Mouse (Mus musculus) kidney, postnatal 0 days (tissue): ENCODE data around the gene Apc2. TPM values are rescaled to one million over a fixed set of nuclear protein-coding genes. Genes with fewer than 3 reads are reported as not detected.

Experiments used
- ATAC-seq: fragments of 200-750 bp; cut with Nextera tagmentation; replicated peaks from 2 replicates; pipeline ENCODE4 v1.8.0; 2017; ENCODE audit warnings: low read depth, moderate number of reproducible peaks, moderate TSS enrichment, moderate library complexity; ENCODE audit not compliant: low FRiP score
- DNase-seq: peaks from one replicate; pipeline ENCODE4 v3.0.0-alpha.2; 2016; ENCODE audit warnings: low spot score
- H3K27ac ChIP-seq: fragments of 300-500 bp; sonication (generic); 2 replicates; pipeline ENCODE4 v1.5.1; 2014; ENCODE audit warnings: mild to moderate bottlenecking
- H3K27me3 ChIP-seq: fragments of 300-500 bp; sonication (generic); 2 replicates; pipeline ENCODE4 v1.6.1; 2014; ENCODE audit warnings: low read length, mixed read lengths; ENCODE audit not compliant: insufficient read depth
- H3K36me3 ChIP-seq: fragments of 300-500 bp; sonication (generic); 2 replicates; pipeline ENCODE4 v1.6.1; 2014; ENCODE audit warnings: low read length, mixed read lengths; ENCODE audit not compliant: insufficient read depth
- H3K4me1 ChIP-seq: fragments of 300-500 bp; sonication (generic); replicated peaks from 2 replicates; pipeline ENCODE4 v1.6.1; 2014; ENCODE audit warnings: antibody characterized with exemption, low read length, mixed read lengths; ENCODE audit not compliant: insufficient read depth
- H3K4me2 ChIP-seq: fragments of 300-500 bp; sonication (generic); 2 replicates; pipeline ENCODE4 v1.6.1; 2014; ENCODE audit warnings: mild to moderate bottlenecking, low read length, moderate library complexity, mixed read lengths
- H3K4me3 ChIP-seq: fragments of 300-500 bp; sonication (generic); replicated peaks from 2 replicates; pipeline ENCODE4 v1.5.1; 2014; ENCODE audit warnings: low read depth, low read length
- H3K9ac ChIP-seq: fragments of 300-500 bp; sonication (generic); 2 replicates; pipeline ENCODE4 v1.6.1; 2014; ENCODE audit warnings: low read depth, low read length
- H3K9me3 ChIP-seq: fragments of 300-500 bp; sonication (generic); replicated peaks from 2 replicates; pipeline ENCODE4 v1.6.1; 2016; ENCODE audit warnings: low read length, inconsistent platforms, mixed read lengths
- CTCF ChIP-seq: IDR thresholded peaks from 2 replicates; pipeline ENCODE4 v1.5.1; 2016; ENCODE audit warnings: antibody characterized with exemption, low read depth, mild to moderate bottlenecking, moderate library complexity
- WGBS: fragments of 180-500 bp; shearing (Covaris S2); extraction: QIAGEN DNeasy Blood & Tissue Kit; methylation state at CpG from one replicate; pipeline ENCODE4 v1.1.7; 2014; 5-methylcytosine and 5-hydroxymethylcytosine counted together
- polyA plus RNA-seq: library from polyadenylated mRNA; unstranded; fragments of >200 nt; fragmentation: Nextera tagmentation; extraction: Ambion mirVana; gene quantifications from 2 replicates; pipeline ENCODE4 v1.2.1, GENCODE M21; 2015

Apc2 gene
- polyA plus RNA-seq, 1 experiment from 2014 or later = 0.86 TPM

DNA sequence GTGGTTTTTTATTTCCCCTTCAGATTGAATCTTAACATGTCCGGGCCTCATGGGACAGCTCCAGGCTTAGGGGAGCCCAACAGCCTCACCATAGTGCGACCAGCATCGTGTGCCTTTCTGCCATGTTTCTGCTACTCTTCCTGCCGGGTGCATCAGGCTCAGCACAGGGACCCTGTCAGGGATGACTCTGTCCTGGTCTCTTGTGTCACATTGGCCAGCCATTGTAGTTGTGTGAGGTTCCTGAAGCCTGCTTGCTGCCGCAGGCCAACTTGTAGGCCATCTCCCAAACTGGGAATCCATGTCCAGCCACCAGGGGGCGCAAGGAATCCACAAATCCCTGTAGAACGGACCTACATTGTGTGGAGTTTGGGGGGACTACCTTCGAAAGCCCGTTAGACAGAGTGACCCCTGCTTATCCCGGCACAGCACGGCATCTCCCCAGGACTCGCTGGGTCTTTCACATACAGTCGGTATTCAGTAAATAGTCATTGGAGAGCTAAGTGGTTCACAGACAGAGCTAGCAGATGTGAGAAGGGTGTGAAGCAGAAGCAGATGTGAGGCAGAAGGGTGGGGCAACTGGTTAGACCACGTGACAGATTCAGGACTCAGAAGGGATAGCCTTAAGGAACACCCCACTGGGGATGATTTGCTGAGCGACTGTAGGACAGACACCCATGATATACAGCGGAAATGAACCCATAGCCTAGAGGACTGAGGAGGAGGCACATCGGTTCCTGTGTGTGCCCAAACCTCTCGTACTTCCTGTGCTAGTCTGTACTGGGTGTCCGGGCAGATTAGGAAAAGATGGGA, 44.4 kb downstream of the Apc2 start:
- TF ChIP-seq CTCF = peak; percentile 86
- 21% methylated on average over 19 of the region's 19 CpGs for WGBS
- no peaks in the 10 kb centered on the region for H3K9me3 ChIP-seq
- H3K4me1 ChIP-seq = peaks cover 19% of the 10 kb centered on the region
- peaks cover 32% of the 10 kb centered on the region for H3K27me3 ChIP-seq
- no peak overlapping the region for H3K27ac ChIP-seq
- DNase-seq (peak; percentile 86), ATAC-seq (no peak)
- H3K9ac ChIP-seq = no peak overlapping the region
- no peak overlapping the region for H3K4me2 ChIP-seq
- H3K36me3 ChIP-seq = 0 out of 2 replicates have a peak, but pooled peaks cover 2% of the 10 kb centered on the region
- H3K4me3 ChIP-seq = no peak overlapping the region

DNA sequence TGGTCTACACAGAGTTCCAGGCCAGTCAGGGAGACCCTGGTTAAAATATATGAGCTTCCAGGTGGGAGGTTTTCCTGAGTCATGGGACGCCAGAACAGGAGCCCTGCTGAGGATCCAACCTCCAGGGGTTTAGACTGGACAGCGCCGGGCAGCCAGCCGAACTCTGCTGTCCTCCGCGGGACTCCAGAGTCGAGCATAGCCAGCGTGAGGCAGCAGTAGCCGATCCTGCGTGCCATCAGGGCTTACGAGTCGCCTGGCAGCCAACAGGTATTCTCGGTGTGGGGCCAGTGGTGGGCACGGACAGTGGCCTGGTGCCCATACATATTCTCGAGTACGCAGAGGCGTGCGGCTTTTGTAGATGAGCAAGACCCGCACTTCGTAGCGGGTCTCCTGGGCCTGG, 45.2 kb downstream of the Apc2 start:
- DNase-seq (no peak), ATAC-seq (no peak)
- H3K4me3 ChIP-seq = no peak overlapping the region
- H3K27me3 ChIP-seq = peaks cover 32% of the 10 kb centered on the region
- H3K9ac ChIP-seq = no peak overlapping the region
- no peak overlapping the region for H3K4me2 ChIP-seq
- WGBS = 22% methylated on average over 21 of the region's 21 CpGs
- H3K4me1 ChIP-seq = peaks cover 21% of the 10 kb centered on the region
- H3K9me3 ChIP-seq = no peaks in the 10 kb centered on the region
- no peak overlapping the region for H3K27ac ChIP-seq
- no peak for TF ChIP-seq CTCF
- H3K36me3 ChIP-seq = 0 out of 2 replicates have a peak, but pooled peaks cover under 1% of the 10 kb centered on the region

DNA sequence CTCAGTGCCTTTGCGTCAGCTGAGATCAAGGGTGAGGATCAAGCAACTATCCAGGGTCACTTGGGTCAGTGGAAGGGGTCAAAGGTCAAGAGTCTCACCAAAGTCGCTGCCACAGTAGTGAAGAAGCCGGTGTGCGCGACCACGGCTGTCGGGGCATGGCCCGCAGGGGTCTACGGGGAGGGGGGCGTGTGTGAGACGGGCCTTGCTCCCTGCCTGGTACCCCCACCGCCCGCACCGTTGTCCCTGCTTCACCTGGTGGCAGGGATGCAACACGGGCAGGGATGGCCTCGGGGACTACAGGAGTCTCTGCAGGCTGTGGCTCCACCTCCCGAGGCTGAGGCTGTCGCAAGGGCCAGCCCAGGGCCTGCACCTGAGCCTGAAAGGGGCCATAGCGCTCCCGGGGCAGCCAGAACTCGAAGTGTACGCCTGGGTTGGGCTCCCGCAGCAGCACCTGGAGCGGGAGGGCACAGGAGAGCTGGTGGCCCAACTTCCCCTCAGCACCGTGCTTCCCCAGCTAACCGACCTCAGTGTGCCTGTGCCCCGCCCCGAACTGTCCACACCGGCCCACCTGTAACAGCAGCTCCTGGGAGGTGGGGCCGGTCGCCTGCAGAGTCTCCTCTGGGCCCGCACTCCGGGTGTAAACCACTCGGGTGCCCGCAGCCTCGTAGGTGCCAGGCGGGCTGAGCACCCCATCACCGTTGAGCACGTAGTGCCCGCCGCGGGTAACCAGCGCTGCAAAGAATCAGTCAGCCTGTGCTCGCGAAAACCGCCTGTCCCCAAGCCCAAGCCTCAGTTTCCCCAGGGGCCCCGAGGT, 45.9 kb downstream of the Apc2 start:
- ATAC-seq (no peak), DNase-seq (no peak)
- Histone ChIP-seq H3K9me3 (no peaks in the 10 kb centered on the region), H3K4me2 (peak overlapping the region; percentile 49), H3K9ac (no peak overlapping the region), H3K36me3 (no peaks in the 10 kb centered on the region), H3K27me3 (peaks cover 32% of the 10 kb centered on the region), H3K4me1 (peaks cover 21% of the 10 kb centered on the region), H3K27ac (no peak overlapping the region), H3K4me3 (peak overlapping the region; percentile 21; the same call in 1 of the 2 replicates)
- no peak for TF ChIP-seq CTCF
- 3% methylated on average over 47 of the region's 47 CpGs for WGBS

DNA sequence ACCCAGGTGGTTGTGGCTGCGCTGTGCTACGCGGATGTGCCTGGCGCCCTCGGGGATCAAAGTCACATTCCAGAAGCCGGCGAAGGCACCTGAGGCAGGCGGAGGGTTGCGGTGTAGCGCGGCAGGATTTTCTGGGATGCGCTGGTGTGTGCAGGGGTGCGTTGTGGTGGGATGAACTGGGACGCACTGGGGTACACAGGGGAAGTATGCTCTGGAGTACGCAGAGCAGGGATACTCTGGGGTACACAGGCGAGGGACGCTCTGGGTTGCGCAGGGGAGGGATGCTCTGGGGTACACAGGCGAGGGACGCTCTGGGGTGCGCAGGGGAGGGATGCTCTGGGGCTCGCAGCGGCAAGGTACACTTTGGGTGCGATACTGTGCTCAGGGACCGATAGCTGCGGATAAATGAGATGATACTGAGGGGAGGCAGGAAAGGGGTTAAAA, 46.5 kb downstream of the Apc2 start:
- DNase-seq = no peak
- ATAC-seq = peak; percentile 8

DNA sequence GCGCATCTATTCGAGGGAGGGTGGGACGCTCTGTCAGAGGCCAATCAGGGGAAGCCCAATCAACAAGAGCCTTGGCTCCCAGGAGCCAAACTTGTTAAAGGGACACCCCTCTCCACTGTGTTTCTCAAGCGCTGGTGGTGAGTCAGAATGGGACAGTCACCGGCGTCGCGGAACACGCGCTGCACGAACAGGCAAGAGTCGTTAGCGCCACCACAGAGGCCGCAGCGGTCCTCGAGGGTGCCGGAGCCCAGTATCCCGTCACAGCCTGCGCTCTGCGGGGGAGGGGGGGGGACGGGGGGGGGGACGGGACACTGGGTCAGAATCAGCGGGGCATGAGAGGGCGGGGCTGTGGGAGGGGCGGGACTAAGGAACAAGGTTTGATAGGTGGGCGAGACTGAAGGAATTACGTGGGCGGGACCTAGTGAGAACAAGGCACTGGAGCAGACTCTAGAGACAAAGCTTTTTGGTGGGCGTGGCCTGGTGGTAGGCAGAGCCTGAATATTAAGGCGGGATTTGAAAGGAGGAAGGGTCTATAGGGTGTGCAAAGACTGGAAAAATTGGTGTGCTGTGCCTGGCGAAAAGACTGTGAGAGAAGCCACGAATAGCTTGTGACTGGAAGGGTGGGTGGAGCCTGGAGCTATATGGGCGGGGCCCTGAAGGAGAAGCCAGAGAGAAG, 47.1 kb downstream of the Apc2 start:
- under 1% methylated on average over 32 of the region's 33 CpGs for WGBS
- ATAC-seq = peak; percentile 53
- no peak overlapping the region for H3K9ac ChIP-seq
- H3K4me1 ChIP-seq = peaks cover 24% of the 10 kb centered on the region
- peaks cover 38% of the 10 kb centered on the region for H3K27me3 ChIP-seq
- DNase-seq = peak; percentile 94
- peak overlapping the region; percentile 49 for H3K4me2 ChIP-seq
- no peaks in the 10 kb centered on the region for H3K36me3 ChIP-seq
- peak overlapping the region; percentile 21; the same call in 1 of the 2 replicates for H3K4me3 ChIP-seq
- no peak for TF ChIP-seq CTCF
- no peaks in the 10 kb centered on the region for H3K9me3 ChIP-seq
- H3K27ac ChIP-seq = no peak overlapping the region

More for the DNA sequence above, 46.5 kb downstream of the Apc2 start:
- H3K27me3 ChIP-seq = peaks cover 34% of the 10 kb centered on the region
- H3K36me3 ChIP-seq = no peaks in the 10 kb centered on the region
- peak overlapping the region; percentile 21; the same call in 1 of the 2 replicates for H3K4me3 ChIP-seq
- 6% methylated on average over 26 of the region's 26 CpGs for WGBS
- peak overlapping the region; percentile 49 for H3K4me2 ChIP-seq
- no peak overlapping the region for H3K9ac ChIP-seq
- H3K4me1 ChIP-seq = peaks cover 21% of the 10 kb centered on the region
- no peaks in the 10 kb centered on the region for H3K9me3 ChIP-seq
- TF ChIP-seq CTCF = no peak
- no peak overlapping the region for H3K27ac ChIP-seq
